Mouse (Mus musculus): ENCODE measurements around the gene Radil. TPM values are rescaled to one million over a fixed set of nuclear protein-coding genes. Genes with fewer than 3 reads are reported as not detected.

The Radil gene
- total and polyA plus RNA-seq, 3 experiments: not detected

GRCm38 (mm10) chr5:142557397-142558067 is 6.6 kb upstream of the Radil start:
- H3K4me2 ChIP-seq (ENCODE audit: insufficient read depth, low read depth, poor library complexity, severe bottlenecking): no peak overlapping the region
- peaks cover 16% of the 10 kb centered on the region for H3K9me3 ChIP-seq (replicated peaks; ENCODE audit: low read length)
- no peaks in the 10 kb centered on the region for H3K79me2 ChIP-seq (replicated peaks; ENCODE audit: control insufficient read depth, extremely low read depth, insufficient read depth, poor library complexity, severe bottlenecking)
- H3K36me3 ChIP-seq (replicated peaks in 1 of 2; ENCODE audit: control insufficient read depth in 1 of 2, insufficient read depth in 1 of 2, low read length in 1 of 2): no peaks in the 10 kb centered on the region
- H3K27ac ChIP-seq (ENCODE audit: insufficient read depth, low read depth): no peak overlapping the region
- in situ Hi-C loops (cut with MboI; ENCODE audit: low pct_ligation_motif_present, low pct_unique_long_range_greater_than_20kb, low sequenced_read_pairs) (no loop called here), dilution Hi-C loops (cut with MboI; ENCODE audit: extremely low pct_ligation_motif_present, extremely low pct_unique_long_range_greater_than_20kb, low sequenced_read_pairs) (no loop called here)
- H3K4me1 ChIP-seq (ENCODE audit: control insufficient read depth in 1 of 2, insufficient read depth in 2 of 2): peaks cover 0 to 4% of the 10 kb centered on the region in 2 experiments; a peak in 1 of 4 replicates
- H3K27me3 ChIP-seq (replicated peaks): peaks cover 8% of the 10 kb centered on the region
- no peak overlapping the region for H3K9ac ChIP-seq (ENCODE audit: insufficient read depth, low read depth)
- peak; percentile 23 for DNase-seq (ENCODE audit: extremely low read depth)
- TF ChIP-seq SMC3 (IDR thresholded peaks at IDR 0.05; ENCODE audit: low read depth, low read length) (peak; percentile 25), CTCF (conservative IDR thresholded peaks at IDR 0.05 in 1 of 2, IDR thresholded peaks at IDR 0.05 in 1 of 2; ENCODE audit: low read depth in 2 of 2, low read length in 2 of 2) (peak in 1 of 2 experiments; percentile 57; a peak in 2 of 4 replicates), RAD21 (IDR thresholded peaks at IDR 0.05; ENCODE audit: low read depth, low read length) (peak; percentile 46), POLR2AphosphoS2 (IDR thresholded peaks at IDR 0.05; ENCODE audit: low read depth, low read length) (no peak), EP300 (IDR thresholded peaks at IDR 0.05; ENCODE audit: low read length) (no peak)
- no peak overlapping the region for H3K4me3 ChIP-seq (replicated peaks in 1 of 3; ENCODE audit: low read depth in 2 of 3, low read length in 2 of 3, poor library complexity in 1 of 3)

GRCm38 (mm10) chr5:142556721-142557120 is 5.8 kb upstream of the Radil start:
- DNase-seq (ENCODE audit: extremely low read depth): no peak
- dilution Hi-C loops (cut with MboI; ENCODE audit: extremely low pct_ligation_motif_present, extremely low pct_unique_long_range_greater_than_20kb, low sequenced_read_pairs) (no loop called here), in situ Hi-C loops (cut with MboI; ENCODE audit: low pct_ligation_motif_present, low pct_unique_long_range_greater_than_20kb, low sequenced_read_pairs) (no loop called here)
- no peak for TF ChIP-seq JUN (IDR thresholded peaks at IDR 0.05; ENCODE audit: insufficient read depth, low read depth, low read length)
- TF ChIP-seq MAZ (IDR thresholded peaks at IDR 0.05; ENCODE audit: low read depth, low read length): no peak
- no peak for TF ChIP-seq JUND (conservative IDR thresholded peaks at IDR 0.05; ENCODE audit: low read depth, low read length)
- TF ChIP-seq BHLHE40 (IDR thresholded peaks at IDR 0.05; ENCODE audit: low read depth, low read length): no peak
- no peak for TF ChIP-seq RAD21 (IDR thresholded peaks at IDR 0.05; ENCODE audit: low read depth, low read length)
- no peak for TF ChIP-seq EP300 (IDR thresholded peaks at IDR 0.05; ENCODE audit: low read length)
- TF ChIP-seq IRF4 (IDR thresholded peaks at IDR 0.05; ENCODE audit: low read depth, low read length): no peak
- TF ChIP-seq GABPA (IDR thresholded peaks at IDR 0.05; ENCODE audit: insufficient replicate concordance, low read depth, low read length): no peak
- TF ChIP-seq MAX (IDR thresholded peaks at IDR 0.05; ENCODE audit: low read length): no peak
- TF ChIP-seq NRF1 (IDR thresholded peaks at IDR 0.05; ENCODE audit: low read depth, low read length): no peak
- no peak for TF ChIP-seq TCF12 (IDR thresholded peaks at IDR 0.05; ENCODE audit: low read depth, low read length)
- TF ChIP-seq POLR2A (IDR thresholded peaks at IDR 0.05; ENCODE audit: low read depth, low read length): no peak
- H3K27ac ChIP-seq (ENCODE audit: insufficient read depth, low read depth): no peak overlapping the region
- peaks cover 8% of the 10 kb centered on the region for H3K27me3 ChIP-seq (replicated peaks)
- H3K4me1 ChIP-seq (ENCODE audit: control insufficient read depth in 1 of 2, insufficient read depth in 2 of 2): peaks cover 0 to 4% of the 10 kb centered on the region in 2 experiments; a peak in 1 of 4 replicates
- no peak overlapping the region for H3K4me3 ChIP-seq (replicated peaks in 1 of 3; ENCODE audit: low read depth in 2 of 3, low read length in 2 of 3, poor library complexity in 1 of 3)
- no peaks in the 10 kb centered on the region for H3K36me3 ChIP-seq (replicated peaks in 1 of 2; ENCODE audit: control insufficient read depth in 1 of 2, insufficient read depth in 1 of 2, low read length in 1 of 2)
- H3K79me2 ChIP-seq (replicated peaks; ENCODE audit: control insufficient read depth, extremely low read depth, insufficient read depth, poor library complexity, severe bottlenecking): no peaks in the 10 kb centered on the region
- no peak overlapping the region for H3K4me2 ChIP-seq (ENCODE audit: insufficient read depth, low read depth, poor library complexity, severe bottlenecking)
- peaks cover 16% of the 10 kb centered on the region for H3K9me3 ChIP-seq (replicated peaks; ENCODE audit: low read length)
- H3K9ac ChIP-seq (ENCODE audit: insufficient read depth, low read depth): no peak overlapping the region
